Mouse (Mus musculus): ENCODE data around the gene Tnf.

DNA sequence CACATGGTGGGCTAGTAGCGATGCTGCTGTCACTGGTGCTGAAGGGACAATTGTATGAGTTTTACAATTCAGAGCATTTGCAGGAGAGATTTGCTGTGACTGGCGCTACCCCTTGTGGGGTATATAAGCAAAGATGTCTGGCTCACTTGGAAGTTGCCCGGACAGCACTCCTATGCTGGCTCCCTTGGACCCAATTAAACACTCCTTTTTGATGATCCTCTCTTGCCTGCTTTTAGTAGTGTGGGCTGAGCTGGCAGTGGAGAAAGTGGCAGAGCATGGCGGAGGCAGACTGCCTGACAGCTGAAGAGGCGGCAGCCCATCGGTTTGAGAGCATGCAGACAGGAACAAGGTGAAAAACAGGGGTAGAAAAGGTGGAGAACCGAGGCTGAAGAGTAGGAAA is 34.0 kb downstream of the Tnf start:
- TF ChIP-seq CTCF (IDR thresholded peaks at IDR 0.05; ENCODE audit: borderline replicate concordance, extremely low read depth, insufficient read depth, insufficient read length) (no peak), POLR2A (IDR thresholded peaks at IDR 0.05; ENCODE audit: borderline replicate concordance, extremely low read depth, insufficient read depth, insufficient read length, poor library complexity, severe bottlenecking) (no peak)

Data from brain, embryonic 14.5 days (tissue).